Mouse (Mus musculus): ENCODE data around the gene Olfr118.

DNA sequence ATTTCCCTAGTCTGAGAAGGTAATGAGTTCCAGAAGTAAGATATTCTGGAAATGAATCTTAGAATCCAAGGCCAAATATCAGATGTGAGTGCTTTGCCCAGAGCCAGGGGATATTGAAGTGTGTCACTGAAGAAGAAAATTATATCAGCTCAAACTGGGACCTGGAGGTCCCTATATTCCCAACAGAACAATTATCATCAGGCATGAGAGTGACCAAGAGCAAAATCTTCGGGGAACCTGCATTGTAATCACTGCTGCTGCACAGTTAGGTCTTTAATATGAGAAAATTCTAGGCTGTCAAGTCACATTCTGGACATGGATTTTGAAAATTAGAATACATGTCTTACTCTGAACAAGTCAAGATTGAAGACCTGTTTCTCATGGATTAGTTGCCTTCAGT, 3.1 kb upstream of the Olfr118 start, which contains the start of gene Olfr117:
- TF ChIP-seq GATA1 (IDR thresholded peaks at IDR 0.05; ENCODE audit: borderline replicate concordance, low read length) (no peak), POLR2AphosphoS5 (IDR thresholded peaks at IDR 0.05; ENCODE audit: insufficient replicate concordance, low read depth, low read length) (no peak), CTCF (IDR thresholded peaks at IDR 0.05; ENCODE audit: low read depth, low read length) (no peak), TAL1 (conservative IDR thresholded peaks at IDR 0.05; ENCODE audit: low read depth, low read length) (no peak), GATA2 (IDR thresholded peaks at IDR 0.05; ENCODE audit: borderline replicate concordance, low read depth, low read length) (no peak)
